Mouse (Mus musculus) stomach, postnatal 0 days (tissue): ENCODE measurements around the gene Mtmr3. TPM values are rescaled to one million over a fixed set of nuclear protein-coding genes. Genes with fewer than 3 reads are reported as not detected.

ENCODE experiments used
- ATAC-seq: fragments of 200-750 bp; cut with Nextera tagmentation; 2 replicates; pipeline ENCODE4 v1.8.0; 2017; ENCODE audit not compliant: low FRiP score, low TSS enrichment
- DNase-seq: peaks from one replicate; pipeline ENCODE4 v3.0.0-alpha.2; 2016; ENCODE audit warnings: low spot score
- H3K27ac ChIP-seq: fragments of 300-500 bp; sonication (generic); replicated peaks from 2 replicates; pipeline ENCODE4 v1.5.1; 2014; ENCODE audit warnings: mild to moderate bottlenecking, control low read depth
- H3K27me3 ChIP-seq: fragments of 300-500 bp; sonication (generic); 2 replicates; pipeline ENCODE4 v1.6.1; 2014; ENCODE audit warnings: low read length; ENCODE audit not compliant: control insufficient read depth, insufficient read depth
- H3K36me3 ChIP-seq: fragments of 300-500 bp; sonication (generic); 2 replicates; pipeline ENCODE4 v1.6.1; 2014; ENCODE audit warnings: low read length, mixed read lengths; ENCODE audit not compliant: control insufficient read depth, insufficient read depth
- H3K4me1 ChIP-seq: fragments of 300-500 bp; sonication (generic); replicated peaks from 2 replicates; pipeline ENCODE4 v1.6.1; 2014; ENCODE audit warnings: antibody characterized with exemption; ENCODE audit not compliant: control insufficient read depth, insufficient read depth
- H3K4me2 ChIP-seq: fragments of 300-500 bp; sonication (generic); replicated peaks from 2 replicates; pipeline ENCODE4 v1.6.1; 2014; ENCODE audit warnings: low read depth, mild to moderate bottlenecking, control low read depth, moderate library complexity
- H3K4me3 ChIP-seq: fragments of 300-500 bp; sonication (generic); 2 replicates; pipeline ENCODE4 v1.5.1; 2014; ENCODE audit warnings: low read depth, low read length, control low read depth
- H3K9ac ChIP-seq: fragments of 300-500 bp; sonication (generic); 2 replicates; pipeline ENCODE4 v1.6.1; 2014; ENCODE audit warnings: mild to moderate bottlenecking, low read length, control low read depth, mixed read lengths
- H3K9me3 ChIP-seq: fragments of 300-500 bp; sonication (generic); 2 replicates; pipeline ENCODE4 v1.6.1; 2016; ENCODE audit warnings: low read length; ENCODE audit not compliant: control insufficient read depth
- CTCF ChIP-seq: IDR thresholded peaks from 2 replicates; pipeline ENCODE4 v1.5.1; 2016; ENCODE audit warnings: antibody characterized with exemption, low read depth, mild to moderate bottlenecking, moderate library complexity
- EP300 ChIP-seq: optimal IDR thresholded peaks from 2 replicates; pipeline ENCODE3; 2016; ENCODE audit warnings: antibody characterized with exemption
- WGBS: fragments of 180-500 bp; shearing (Covaris S2); extraction: QIAGEN DNeasy Blood & Tissue Kit; methylation state at CpG from one replicate; pipeline ENCODE4 v1.1.7; 2014; 5-methylcytosine and 5-hydroxymethylcytosine counted together
- polyA plus RNA-seq: library from polyadenylated mRNA; unstranded; fragments of >200 nt; fragmentation: Nextera tagmentation; extraction: Ambion mirVana; gene quantifications from 2 replicates; pipeline ENCODE4 v1.2.1, GENCODE M21; 2015

The Mtmr3 gene
- polyA plus RNA-seq, 1 experiment from 2014 or later, result 11.7 TPM

GRCm38 (mm10) chr11:4488798-4489197 lies 105.9 kb downstream of the Mtmr3 start:
- TF ChIP-seq CTCF, result no peak
- no peak for TF ChIP-seq EP300
- Histone ChIP-seq H3K4me1 (no peaks in the 10 kb centered on the region), H3K36me3 (peaks cover 42% of the 10 kb centered on the region), H3K27me3 (no peaks in the 10 kb centered on the region), H3K4me3 (no peak overlapping the region), H3K9ac (no peak overlapping the region), H3K27ac (no peak overlapping the region; the same call in 1 of the 2 replicates), H3K4me2 (no peak overlapping the region), H3K9me3 (no peaks in the 10 kb centered on the region)
- ATAC-seq, result no peak
- 75% methylated on average over 2 of the region's 2 CpGs for whole genome bisulfite sequencing
- no peak for DNase-seq

- ATAC-seq, result no peak
- DNase-seq, result no peak
- Histone ChIP-seq H3K27me3 (no peaks in the 10 kb centered on the region), H3K27ac (no peak overlapping the region; the same call in 1 of the 2 replicates), H3K4me2 (no peak overlapping the region), H3K4me3 (no peak overlapping the region), H3K9me3 (no peaks in the 10 kb centered on the region), H3K36me3 (peaks cover 43% of the 10 kb centered on the region), H3K4me1 (no peaks in the 10 kb centered on the region), H3K9ac (no peak overlapping the region)
- TF ChIP-seq CTCF, result no peak
- no peak for TF ChIP-seq EP300
- 94% methylated on average over 13 of the region's 13 CpGs for WGBS
These were observed 106.3 kb downstream of the Mtmr3 start for GRCm38 (mm10) chr11:4488367-4488766.

GRCm38 (mm10) chr11:4487401-4487965 lies 107.2 kb downstream of the Mtmr3 start:
- ATAC-seq (peak; percentile 41), DNase-seq (peak; percentile 66)
- Histone ChIP-seq H3K9ac (no peak overlapping the region), H3K27ac (peak overlapping the region; percentile 40; the same call in 1 of the 2 replicates), H3K4me3 (no peak overlapping the region), H3K27me3 (no peaks in the 10 kb centered on the region), H3K9me3 (no peaks in the 10 kb centered on the region), H3K4me2 (no peak overlapping the region), H3K4me1 (no peaks in the 10 kb centered on the region), H3K36me3 (peaks cover 47% of the 10 kb centered on the region)
- TF ChIP-seq EP300 (no peak), CTCF (no peak)
- 61% methylated on average over 8 of the region's 8 CpGs for WGBS

GRCm38 (mm10) chr11:4484541-4484940 lies 110.1 kb downstream of the Mtmr3 start:
- ATAC-seq, result no peak
- WGBS, result 80% methylated on average over 5 of the region's 5 CpGs
- H3K36me3 ChIP-seq, result peaks cover 46% of the 10 kb centered on the region

DNA sequence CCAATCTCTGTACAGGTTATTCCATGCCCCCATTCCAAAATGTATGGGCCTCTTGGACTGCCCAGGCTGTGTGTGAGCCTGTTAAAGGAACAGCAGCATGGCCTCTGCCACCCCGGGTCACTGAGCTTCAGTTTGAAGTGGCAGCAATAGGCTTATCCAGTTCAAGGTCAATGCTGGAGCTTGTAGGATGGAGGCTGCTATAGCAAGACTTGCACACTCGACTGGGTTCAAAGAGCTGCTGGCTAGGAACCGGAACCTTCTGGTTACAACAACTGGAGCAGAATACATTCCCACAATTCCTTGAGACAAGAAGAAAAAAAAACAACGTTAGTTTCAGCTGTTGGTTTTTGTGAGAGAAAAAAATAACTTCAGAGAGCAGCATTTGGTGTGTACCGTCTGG lies 112.0 kb downstream of the Mtmr3 start:
- WGBS, result 91% methylated on average over 5 of the region's 5 CpGs
- DNase-seq (no peak), ATAC-seq (no peak)
- no peak overlapping the region for H3K4me2 ChIP-seq
- H3K4me1 ChIP-seq, result no peaks in the 10 kb centered on the region
- peaks cover 42% of the 10 kb centered on the region for H3K36me3 ChIP-seq
- no peak for TF ChIP-seq CTCF
- TF ChIP-seq EP300, result no peak
- no peak overlapping the region for H3K9ac ChIP-seq
- H3K27ac ChIP-seq, result no peak overlapping the region
- H3K27me3 ChIP-seq, result no peaks in the 10 kb centered on the region
- H3K9me3 ChIP-seq, result no peaks in the 10 kb centered on the region
- no peak overlapping the region for H3K4me3 ChIP-seq

More at GRCm38 (mm10) chr11:4484541-4484940, 110.1 kb downstream of the Mtmr3 start:
- Histone ChIP-seq H3K4me2 (no peak overlapping the region), H3K27me3 (no peaks in the 10 kb centered on the region), H3K9ac (no peak overlapping the region), H3K4me1 (no peaks in the 10 kb centered on the region), H3K4me3 (no peak overlapping the region), H3K9me3 (no peaks in the 10 kb centered on the region), H3K27ac (no peak overlapping the region)
- TF ChIP-seq EP300 (no peak), CTCF (no peak)
- no peak for DNase-seq

- TF ChIP-seq CTCF (no peak), EP300 (no peak)
- H3K4me1 ChIP-seq, result no peaks in the 10 kb centered on the region
- no peak overlapping the region for H3K9ac ChIP-seq
- H3K27me3 ChIP-seq, result no peaks in the 10 kb centered on the region
- peaks cover 7% of the 10 kb centered on the region; the same call in 1 of the 2 replicates for H3K36me3 ChIP-seq
- no peak overlapping the region for H3K4me3 ChIP-seq
- ATAC-seq, result no peak
- no peak for DNase-seq
- no peaks in the 10 kb centered on the region for H3K9me3 ChIP-seq
- H3K27ac ChIP-seq, result no peak overlapping the region
- WGBS, result 87% methylated on average over 4 of the region's 4 CpGs
- H3K4me2 ChIP-seq, result no peak overlapping the region
These were observed 118.4 kb downstream of the Mtmr3 start for GRCm38 (mm10) chr11:4476184-4476697.
